Mouse (Mus musculus) heart, adult 2 months (tissue): Measurements from ENCODE around the gene Nifk. TPM values are rescaled to one million over a fixed set of nuclear protein-coding genes. Genes with fewer than 3 reads are reported as not detected.
A peak's percentile ranks its signal among the peaks of the same experiment; 100 is the strongest.

ENCODE experiments used
- DNase-seq, 2 experiments: peaks; one replicate each; pipeline ENCODE4 v3.0.0; 2021
- H3K27ac ChIP-seq: fragments of 200-600 bp; 2 replicates; pipeline ENCODE4 v1.8.1; 2022
- H3K27me3 ChIP-seq: fragments of 200-500 bp; 2 replicates; pipeline ENCODE4 v1.6.1; 2012; ENCODE audit warnings: mild to moderate bottlenecking, low read length, inconsistent platforms, mixed read lengths; ENCODE audit not compliant: control insufficient read depth, insufficient read depth
- H3K36me3 ChIP-seq: fragments of 200-500 bp; 2 replicates; pipeline ENCODE4 v1.6.1; 2012; ENCODE audit warnings: low read length, inconsistent platforms; ENCODE audit not compliant: control insufficient read depth, insufficient read depth
- H3K4me1 ChIP-seq: fragments of 200-500 bp; 2 replicates; pipeline ENCODE4 v1.6.1; 2011; ENCODE audit warnings: low read length; ENCODE audit not compliant: control insufficient read depth, insufficient read depth
- H3K4me3 ChIP-seq: fragments of 200-600 bp; 2 replicates; pipeline ENCODE4 v1.8.1; 2022
- H3K79me2 ChIP-seq: fragments of 200-500 bp; replicated peaks from 2 replicates; pipeline ENCODE4 v1.6.1; 2012; ENCODE audit warnings: mild to moderate bottlenecking, inconsistent platforms, low read length, moderate library complexity, mixed read lengths; ENCODE audit not compliant: control insufficient read depth, insufficient read depth
- H3K9ac ChIP-seq: fragments of 200-500 bp; 2 replicates; pipeline ENCODE4 v1.6.1; 2012; ENCODE audit warnings: low read depth, mild to moderate bottlenecking, control low read depth, inconsistent platforms, low read length, mixed read lengths
- CTCF ChIP-seq: fragments of 200-600 bp; IDR thresholded peaks from 2 replicates; pipeline ENCODE4 v1.8.1; 2022; ENCODE audit warnings: antibody characterized with exemption, mild to moderate bottlenecking, moderate library complexity
- EP300 ChIP-seq: fragments of 200-500 bp; IDR thresholded peaks from 2 replicates; pipeline ENCODE4 v1.6.1; 2011; ENCODE audit warnings: low read depth, low read length, control low read depth; ENCODE audit not compliant: insufficient read depth
- POLR2A ChIP-seq: fragments of 200-500 bp; IDR thresholded peaks from 2 replicates; pipeline ENCODE4 v1.6.1; 2011; ENCODE audit warnings: mild to moderate bottlenecking, low read depth, low read length, control low read depth; ENCODE audit not compliant: insufficient read depth
- WGBS: fragments of 180-500 bp; shearing (Covaris S2); methylation state at CpG from one replicate; pipeline ENCODE4 v1.1.7; 2018; 5-methylcytosine and 5-hydroxymethylcytosine counted together
- intact Hi-C: fragments of 180-260 bp; cut with DNase I; formaldehyde crosslinking; loops from one replicate; pipeline ENCODE4 v1.15.1; 2025
- polyA plus RNA-seq: library from polyadenylated mRNA; depleted of rRNA; stranded (reverse); fragments of >200 nt; gene quantifications from 2 replicates; pipeline ENCODE4 v1.2.3, GENCODE M21; 2012; rRNA removed
- total RNA-seq, 2 experiments: library from RNA; stranded (reverse); gene quantifications; 2 replicates each; pipeline ENCODE4 v1.2.3; 2021

Gene Nifk
- total and polyA plus RNA-seq, 3 experiments = 5.4 to 15.2 (median 14.2) TPM

- no peaks in the 10 kb centered on the region for H3K27me3 ChIP-seq
- H3K36me3 ChIP-seq = no peaks in the 10 kb centered on the region
- no peak overlapping the region for H3K27ac ChIP-seq
- intact Hi-C loops = loop anchor here (1.0 kb wide), 1 partner anchor 107 kb away; no protein-coding TSS in a partner anchor
- H3K9ac ChIP-seq = no peak overlapping the region
- TF ChIP-seq POLR2A (no peak), CTCF (no peak), EP300 (no peak)
- H3K4me1 ChIP-seq = no peaks in the 10 kb centered on the region
- H3K4me3 ChIP-seq = no peak overlapping the region
- 64% methylated on average over 3 of the region's 3 CpGs for WGBS
- peak in 1 of 2 experiments; percentile 4 for DNase-seq
- H3K79me2 ChIP-seq = no peaks in the 10 kb centered on the region
Measured at GRCm38 (mm10) chr1:118368721-118369461, 47.3 kb downstream of the Nifk start.

- no peak overlapping the region for H3K4me3 ChIP-seq
- H3K27ac ChIP-seq = no peak overlapping the region
- no peaks in the 10 kb centered on the region for H3K27me3 ChIP-seq
- intact Hi-C loops = no loop called here
- no peaks in the 10 kb centered on the region for H3K4me1 ChIP-seq
- H3K79me2 ChIP-seq = no peaks in the 10 kb centered on the region
- no peak for DNase-seq
- WGBS = 55% methylated on average over 5 of the region's 5 CpGs
- H3K36me3 ChIP-seq = no peaks in the 10 kb centered on the region
- TF ChIP-seq CTCF (no peak), POLR2A (no peak), EP300 (no peak)
- no peak overlapping the region for H3K9ac ChIP-seq
Measured at GRCm38 (mm10) chr1:118377784-118378183, 56.1 kb downstream of the Nifk start.

- no peak for DNase-seq
- intact Hi-C loops = no loop called here
- H3K27ac ChIP-seq = no peak overlapping the region
- H3K4me3 ChIP-seq = no peak overlapping the region
- no peaks in the 10 kb centered on the region for H3K36me3 ChIP-seq
- TF ChIP-seq POLR2A (no peak), CTCF (no peak), EP300 (no peak)
- no peak overlapping the region for H3K9ac ChIP-seq
- 73% methylated on average over 8 of the region's 8 CpGs for WGBS
- H3K27me3 ChIP-seq = no peaks in the 10 kb centered on the region
- H3K4me1 ChIP-seq = no peaks in the 10 kb centered on the region
- H3K79me2 ChIP-seq = no peaks in the 10 kb centered on the region
Measured at GRCm38 (mm10) chr1:118380105-118380786, 58.6 kb downstream of the Nifk start.

Other genes starting within 250 kb of the Nifk start
- not detected for gene Gm29106, start 145.3 kb upstream of the Nifk start, total RNA-seq
- gene Gm29106, start 145.3 kb upstream of the Nifk start, polyA plus RNA-seq = not detected in 2 replicates
- 10 to 100 TPM; 63.0 to 66.6 TPM for gene Tsn, start 10.1 kb upstream of the Nifk start, total RNA-seq
- gene Tsn, start 10.1 kb upstream of the Nifk start, polyA plus RNA-seq = 30.9 and 46.3 TPM in 2 replicates
- 100 to 1,000 TPM; 323 to 407 TPM for gene Clasp1, start 67.2 kb downstream of the Nifk start, total RNA-seq
- gene Clasp1, start 67.2 kb downstream of the Nifk start, polyA plus RNA-seq = 148 and 198 TPM in 2 replicates